Mouse (Mus musculus) heart, postnatal 4 days (tissue): ENCODE results near the gene Gga1. TPM values are rescaled to one million over a fixed set of nuclear protein-coding genes. Genes with fewer than 3 reads are reported as not detected.

Experiments used
- DNase-seq: peaks from one replicate; pipeline ENCODE4 v3.0.0; 2021
- total RNA-seq, 2 experiments: library from RNA; stranded (reverse); gene quantifications; 2 replicates each; pipeline ENCODE4 v1.2.3; 2021

The Gga1 gene
- total RNA-seq, 2 experiments from 2014 or later, result 47.1 to 47.6 TPM

DNA sequence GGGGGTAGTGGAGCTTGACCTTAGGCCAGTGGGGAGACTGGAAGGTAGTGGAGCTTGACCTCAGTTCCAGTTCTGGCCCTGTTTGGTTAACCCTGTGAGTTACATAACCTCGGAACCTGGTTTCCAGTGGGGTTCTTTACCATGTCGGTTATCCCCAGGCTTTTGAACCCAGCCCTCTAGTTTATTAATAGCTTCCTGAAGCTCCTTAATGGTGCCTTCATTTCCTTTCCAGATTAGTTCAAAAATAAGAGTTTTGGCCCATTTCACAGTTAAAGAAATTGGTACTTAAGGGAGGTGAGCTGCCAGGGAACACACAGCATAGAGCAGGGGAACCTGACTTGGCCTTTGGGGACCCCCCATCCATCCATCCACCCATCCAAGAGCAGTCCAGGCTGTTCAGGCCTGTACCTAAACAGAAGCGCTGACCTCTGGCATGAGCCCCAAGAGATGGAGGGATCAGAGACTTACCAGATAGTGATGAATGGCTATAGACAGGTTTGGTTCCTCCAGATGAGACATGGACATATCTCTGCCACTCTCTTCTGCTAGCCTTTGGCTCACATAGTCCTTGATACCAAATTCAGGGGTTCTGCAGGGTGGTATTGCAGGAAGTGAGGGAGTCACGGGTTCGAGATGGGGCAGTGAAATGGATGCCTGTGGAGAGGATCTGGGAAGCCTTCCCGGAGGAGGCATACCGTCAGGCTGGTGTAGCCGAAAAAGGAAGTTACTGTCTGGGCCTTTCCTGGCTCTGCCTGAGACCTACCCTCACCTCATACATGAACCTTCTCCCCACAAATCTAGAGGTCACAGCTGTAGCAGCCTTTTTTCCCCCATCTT lies 38.1 kb downstream of the Gga1 start:
- no peak for DNase-seq

DNA sequence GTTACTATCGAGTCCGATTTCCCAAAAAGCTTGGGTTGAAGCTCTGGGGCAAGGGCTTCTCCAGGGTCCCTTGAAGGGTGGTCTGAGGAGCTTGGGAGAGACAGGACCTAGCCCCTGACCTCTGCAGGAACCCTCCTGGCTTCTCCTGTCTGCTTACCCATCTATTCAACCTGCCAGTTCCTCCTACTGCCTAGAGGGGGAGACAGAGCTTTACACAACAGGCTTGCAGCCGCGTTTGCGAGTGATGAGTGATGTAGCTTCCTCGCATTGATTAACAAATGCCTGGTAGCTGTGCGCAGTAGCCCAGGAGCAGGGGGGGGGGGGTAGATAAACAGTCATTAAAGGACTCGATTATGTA lies 38.6 kb downstream of the Gga1 start:
- peak; percentile 78 for DNase-seq

DNA sequence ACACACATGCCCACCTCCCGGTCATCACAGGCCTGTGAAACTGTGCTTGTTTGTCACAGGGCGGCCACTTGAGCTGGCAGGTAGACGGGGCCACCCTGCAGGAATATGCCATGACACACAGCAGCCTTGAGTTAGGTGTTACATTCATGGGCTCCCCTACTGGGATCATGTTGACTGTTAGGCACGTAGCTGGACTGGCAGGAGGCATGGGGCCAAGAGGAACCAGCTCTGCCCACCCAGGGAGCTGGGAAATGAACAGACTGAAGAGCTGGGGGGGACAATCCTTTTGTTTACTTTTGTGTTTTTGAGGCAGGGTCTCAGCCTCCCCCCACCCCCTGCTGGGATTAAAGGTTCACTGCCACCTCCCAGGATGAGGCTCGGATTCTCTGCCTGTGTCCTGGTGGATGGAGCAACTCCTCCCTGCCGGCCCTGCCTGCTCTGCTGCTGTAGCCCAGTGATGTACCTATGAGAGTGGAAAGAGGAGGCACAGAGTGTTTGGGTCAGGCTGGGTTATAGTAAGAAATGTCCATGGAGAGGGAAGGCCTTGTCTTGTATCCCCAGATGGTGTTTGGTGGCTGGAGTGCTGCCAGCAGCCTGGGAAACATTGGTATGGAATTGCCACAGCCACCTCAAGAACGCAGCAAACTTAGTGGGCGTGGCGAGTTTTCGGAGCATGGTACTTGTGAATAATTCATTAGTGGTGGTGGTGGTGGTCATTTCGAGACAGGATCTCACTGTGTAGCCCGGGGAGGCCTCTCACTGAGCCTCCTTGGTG lies 39.2 kb downstream of the Gga1 start:
- DNase-seq, result no peak

DNA sequence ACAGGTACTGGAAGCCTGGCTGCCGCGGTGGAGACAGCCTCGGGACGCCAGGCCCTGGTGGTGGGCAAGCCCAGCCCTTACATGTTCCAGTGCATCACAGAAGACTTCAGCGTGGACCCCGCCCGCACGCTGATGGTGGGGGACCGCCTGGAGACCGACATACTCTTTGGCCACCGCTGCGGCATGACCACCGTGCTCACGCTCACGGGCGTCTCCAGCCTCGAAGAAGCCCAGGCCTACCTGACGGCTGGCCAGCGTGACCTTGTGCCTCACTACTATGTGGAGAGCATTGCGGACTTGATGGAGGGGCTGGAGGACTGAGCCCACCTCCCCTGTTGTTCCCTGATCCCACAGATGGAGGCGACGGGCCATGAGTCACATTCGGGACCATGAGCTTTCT lies 41.1 kb downstream of the Gga1 start:
- DNase-seq, result no peak

DNA sequence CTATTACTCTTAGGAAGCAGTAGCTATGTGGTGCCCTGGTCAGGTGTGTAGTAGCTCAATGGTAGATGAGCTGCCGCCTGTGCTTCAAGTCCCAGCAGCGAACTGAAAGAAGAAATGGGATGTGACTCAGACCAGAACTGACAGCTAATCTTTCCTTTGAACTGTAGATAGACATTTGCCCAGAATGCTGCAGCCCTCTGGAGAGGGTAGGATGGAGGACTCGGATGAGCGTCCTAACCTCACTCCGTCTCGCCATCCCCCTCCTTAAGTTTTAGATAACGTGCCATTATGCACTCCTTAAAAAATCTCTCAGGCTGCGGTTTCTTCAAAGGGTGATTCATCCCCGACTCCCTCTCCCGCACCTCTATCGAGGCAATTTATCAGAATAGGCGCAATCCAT lies 42.9 kb downstream of the Gga1 start:
- no peak for DNase-seq

DNA sequence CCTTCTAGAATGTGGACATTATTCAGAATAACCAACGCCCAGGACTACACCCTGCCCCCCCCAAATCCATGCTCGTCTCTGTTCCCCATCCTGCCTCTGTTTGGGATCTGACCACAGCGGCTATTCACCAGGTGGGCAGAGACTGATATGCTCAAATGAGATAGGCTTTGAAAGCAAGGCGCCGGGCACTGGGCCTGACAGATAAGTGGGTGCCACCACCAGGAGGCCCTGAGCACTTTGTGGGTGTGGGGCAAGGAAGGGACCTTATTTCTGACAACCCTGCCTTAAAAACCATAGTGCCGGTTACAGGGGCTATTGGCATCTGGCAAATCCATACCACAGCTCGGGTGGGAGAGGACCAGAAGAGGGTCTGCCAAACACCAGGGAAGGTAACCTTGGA lies 45.7 kb downstream of the Gga1 start:
- no peak for DNase-seq

DNA sequence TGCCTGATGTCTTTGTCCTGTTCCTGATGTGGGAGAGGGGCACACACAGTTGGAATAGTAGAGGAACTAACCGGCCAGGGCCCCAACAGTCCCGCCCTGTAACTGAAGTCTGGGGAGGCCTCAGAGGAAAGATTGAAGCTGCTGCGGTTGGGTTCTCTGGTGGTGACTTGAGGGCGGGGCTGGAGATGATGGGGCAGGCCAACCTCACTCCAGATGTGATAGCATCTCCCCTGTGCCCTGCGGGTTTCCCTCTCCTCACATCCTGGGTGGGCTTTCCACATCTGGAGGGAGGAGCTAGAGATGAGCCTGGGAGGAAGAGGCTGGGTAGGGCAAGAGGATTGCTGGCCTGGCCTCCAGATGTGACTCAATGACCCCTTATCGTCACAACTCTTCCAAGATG lies 46.6 kb downstream of the Gga1 start:
- no peak for DNase-seq

DNA sequence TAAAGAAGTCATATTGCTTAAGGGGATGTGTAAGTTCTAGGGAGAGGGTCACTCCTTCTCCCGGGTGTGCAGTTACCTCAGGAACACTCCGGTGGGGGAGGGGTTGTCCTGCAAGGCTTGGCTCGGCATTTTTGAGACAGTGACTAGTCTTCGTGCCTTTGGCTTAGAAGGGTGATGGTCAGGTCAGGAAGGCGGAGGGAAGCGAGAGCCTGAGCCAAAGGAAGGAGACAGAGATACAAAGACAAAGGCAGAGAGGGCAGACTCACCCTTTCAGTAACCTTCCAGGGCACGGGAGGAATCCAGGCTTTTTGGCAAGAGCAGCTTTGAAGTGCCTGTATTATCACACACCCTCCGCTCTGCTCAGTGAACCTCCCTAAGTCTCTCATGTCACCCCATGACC lies 48.1 kb downstream of the Gga1 start:
- peak; percentile 43 for DNase-seq

DNA sequence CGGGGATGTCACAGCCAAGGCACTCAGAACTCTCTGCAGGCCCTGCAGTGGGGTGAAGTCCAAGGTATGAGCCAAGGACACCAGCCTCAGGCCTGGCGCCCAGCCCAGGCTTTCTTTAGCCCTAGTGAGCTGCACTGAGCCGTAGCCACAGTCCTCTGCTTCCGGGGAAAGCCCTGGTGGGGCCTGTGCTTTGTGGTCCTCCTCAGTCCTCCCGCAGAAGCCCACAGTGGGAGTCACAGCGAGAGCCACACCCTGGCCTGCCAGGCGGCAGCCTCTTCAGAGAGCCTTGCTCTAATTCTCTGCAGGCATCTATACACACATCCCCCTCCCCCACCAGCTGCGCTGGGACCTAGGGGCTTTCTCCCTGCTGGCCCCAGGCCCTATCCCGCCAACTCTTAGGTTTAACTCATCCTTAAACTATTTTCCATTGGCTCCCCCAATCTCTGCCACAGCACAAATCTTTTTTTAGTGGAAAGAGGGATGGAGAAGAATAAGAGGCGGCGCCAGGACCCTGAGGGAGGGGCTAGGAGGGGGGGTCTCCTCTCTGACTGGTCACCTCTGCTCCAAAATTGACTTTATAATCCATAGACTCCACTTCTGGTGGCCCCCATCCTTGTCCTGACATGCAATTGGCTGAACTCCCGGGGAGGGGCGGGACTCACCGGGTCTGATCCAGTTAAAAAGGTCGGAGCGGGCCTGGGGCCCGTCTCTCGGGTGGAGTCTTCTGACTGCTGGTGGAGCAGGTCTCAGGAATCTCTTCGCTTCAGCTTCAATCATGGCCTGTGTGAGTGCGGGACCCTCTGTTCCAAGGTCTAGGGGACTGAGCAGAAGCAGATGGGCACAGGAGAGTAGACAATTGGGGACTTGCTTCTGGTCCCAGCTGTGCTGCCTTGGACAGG lies 49.3 kb downstream of the Gga1 start, which contains the start of gene Lgals1:
TSS of gene Lgals1 (plus strand) at position 705 of the 899 bp plus-strand sequence.
- peak; percentile 96 for DNase-seq

DNA sequence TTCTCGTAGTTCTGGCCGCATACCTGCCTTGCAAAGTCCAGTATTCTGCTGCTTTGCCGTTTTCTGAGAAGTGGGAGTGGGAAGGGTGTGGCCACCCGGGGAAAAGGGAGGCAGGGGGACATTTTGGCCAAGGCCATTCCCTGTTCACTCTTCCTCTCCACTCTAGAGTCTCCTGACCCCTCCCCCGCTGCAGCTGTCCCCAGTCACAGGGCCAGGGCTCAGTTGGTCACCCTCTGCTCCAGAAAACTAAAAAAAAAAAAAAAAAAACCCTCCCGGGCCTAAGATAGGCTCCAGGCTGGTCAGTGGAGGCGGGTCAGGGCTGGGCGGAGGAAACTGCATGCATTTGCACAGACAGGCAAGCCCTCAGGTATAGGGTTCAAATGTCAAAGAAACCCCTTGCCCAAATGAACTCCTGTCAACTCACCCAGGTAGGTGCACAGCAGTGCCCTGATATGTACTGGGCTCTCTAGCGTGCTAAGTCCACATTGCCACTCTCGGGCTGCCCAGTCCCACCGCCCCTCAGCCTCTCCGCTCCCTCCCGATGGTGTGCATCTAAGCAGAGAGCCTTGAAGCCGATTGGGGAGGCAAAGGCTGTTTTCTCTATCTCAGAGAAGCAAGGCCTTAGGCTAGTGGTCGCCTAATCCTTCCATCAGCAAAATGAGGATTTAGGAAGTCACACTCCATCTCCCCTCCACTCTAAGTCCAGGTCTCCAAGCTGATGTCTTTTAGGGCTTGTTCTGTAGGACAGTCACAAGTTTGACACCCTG lies 50.2 kb downstream of the Gga1 start:
- peak; percentile 63 for DNase-seq

DNA sequence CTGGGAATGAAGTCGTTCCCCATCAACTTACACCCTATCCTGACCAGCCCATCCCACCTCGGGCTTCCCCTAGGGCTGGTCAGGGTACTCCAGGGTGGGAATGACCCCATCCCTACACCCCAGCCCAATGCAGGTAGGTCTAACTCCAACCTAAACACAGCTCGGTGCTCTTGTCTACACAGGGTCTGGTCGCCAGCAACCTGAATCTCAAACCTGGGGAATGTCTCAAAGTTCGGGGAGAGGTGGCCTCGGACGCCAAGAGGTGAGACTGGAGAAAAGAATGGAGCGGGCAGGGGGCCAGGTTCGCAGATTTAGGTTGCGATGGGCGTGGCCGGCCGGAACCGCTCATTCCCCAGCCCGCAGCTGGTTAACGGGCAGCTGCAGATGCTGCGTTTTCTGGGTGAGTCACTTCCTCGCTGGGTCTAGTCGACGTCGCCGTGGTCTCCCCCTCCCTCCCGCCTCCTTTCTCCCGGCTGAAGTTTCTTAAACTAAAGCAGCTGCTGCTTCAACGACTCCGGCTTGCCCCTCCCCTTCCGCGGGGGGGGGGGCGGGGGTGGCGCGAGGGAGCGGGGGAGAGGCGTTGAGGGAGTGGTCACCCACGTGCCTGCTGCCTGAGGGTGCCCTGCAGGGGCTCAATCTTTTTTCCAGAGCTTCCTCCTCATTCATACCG lies 50.9 kb downstream of the Gga1 start:
- DNase-seq, result peak; percentile 82

DNA sequence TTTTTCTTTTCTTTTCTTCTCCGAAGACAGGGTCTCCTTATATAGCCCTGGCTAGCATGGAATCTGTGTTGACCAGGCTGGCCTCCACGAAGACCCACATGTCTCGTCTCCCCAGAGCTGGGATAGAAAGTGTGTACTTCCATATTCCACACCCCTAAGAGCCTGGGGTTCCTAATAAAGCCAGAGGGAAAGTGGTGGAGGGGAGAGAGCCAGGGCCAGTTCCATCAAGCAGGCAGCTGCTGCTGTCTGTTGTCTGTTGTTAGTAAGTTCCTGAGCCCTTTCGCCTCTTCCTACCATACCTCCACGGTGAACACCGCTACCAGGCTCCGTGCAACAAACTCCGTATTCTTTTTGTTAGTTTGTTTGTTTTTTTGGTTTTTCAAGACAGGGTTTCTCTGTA lies 51.5 kb downstream of the Gga1 start:
- no peak for DNase-seq

DNA sequence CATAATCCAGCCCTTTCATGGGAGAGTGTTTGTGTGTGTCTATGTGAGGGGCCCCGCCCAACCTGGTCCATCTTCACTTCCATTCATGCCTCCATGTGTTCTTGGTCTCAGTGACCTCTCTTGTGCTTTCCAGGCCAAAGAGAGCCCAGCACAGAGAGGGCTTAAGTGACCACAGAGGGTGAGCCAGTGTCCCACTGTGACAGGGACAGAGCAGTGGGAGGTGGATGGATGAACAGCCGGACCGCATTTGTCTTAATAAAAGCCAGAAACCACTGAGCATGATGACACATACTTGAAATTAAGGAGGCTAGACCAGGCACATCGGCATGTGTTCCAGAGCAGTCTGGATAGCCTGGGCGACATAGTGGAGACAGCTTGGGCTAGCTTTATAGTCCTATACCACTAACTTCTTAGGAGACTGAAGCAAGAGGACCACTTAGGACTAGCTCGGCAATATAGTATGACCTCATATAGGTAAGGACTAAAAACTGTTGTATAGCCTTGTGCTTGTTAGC lies 53.3 kb downstream of the Gga1 start:
- DNase-seq, result no peak

DNA sequence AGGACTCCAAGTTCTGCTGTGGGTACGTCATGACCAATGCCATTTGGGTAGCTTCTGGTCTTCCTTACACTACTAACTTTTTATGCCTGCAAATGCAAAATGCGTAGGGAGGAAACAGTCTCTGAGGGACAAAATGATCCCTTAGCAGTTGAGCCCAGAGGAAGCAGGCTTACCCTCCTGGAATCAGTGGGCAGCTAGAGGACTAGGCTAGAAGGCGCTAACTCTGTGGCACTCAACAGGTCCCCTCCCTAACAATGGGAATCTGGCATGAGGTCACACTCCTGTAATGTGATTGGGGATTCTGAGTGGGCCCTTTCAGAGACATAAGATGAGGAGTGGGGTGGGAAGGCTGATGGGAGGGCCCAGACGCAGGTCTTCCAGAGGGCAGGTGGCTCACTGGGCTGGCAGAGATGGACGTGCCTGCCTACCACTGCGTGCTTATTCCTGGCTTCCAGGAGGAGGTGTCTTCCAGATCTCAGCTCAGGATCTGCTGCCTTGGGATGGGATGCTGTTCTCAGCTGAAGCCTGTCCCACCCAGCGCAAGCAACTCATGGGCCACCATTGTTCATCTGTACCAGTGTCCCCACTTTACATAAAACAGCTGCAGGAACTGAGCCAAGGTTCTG lies 53.9 kb downstream of the Gga1 start:
- DNase-seq, result no peak

DNA sequence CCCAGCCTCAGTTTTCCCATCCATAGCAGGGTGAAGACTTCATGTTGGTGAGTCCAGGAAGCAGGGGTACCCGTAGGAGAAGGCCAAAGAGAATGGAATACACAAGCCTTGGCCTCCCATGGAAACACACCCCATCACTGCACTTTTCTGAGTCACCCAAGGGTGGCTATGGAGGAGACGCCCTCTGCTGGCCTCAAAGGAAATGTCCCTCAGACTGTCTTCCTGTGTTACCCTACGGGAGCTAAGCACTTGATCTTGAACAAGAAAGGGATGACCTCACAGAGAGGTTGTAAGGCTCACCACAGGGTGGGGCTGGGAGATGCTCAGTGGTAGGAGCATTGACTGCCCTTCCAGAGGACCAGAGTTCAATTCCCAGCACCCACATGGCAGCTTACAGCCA lies 54.6 kb downstream of the Gga1 start:
- peak; percentile 69 for DNase-seq

DNA sequence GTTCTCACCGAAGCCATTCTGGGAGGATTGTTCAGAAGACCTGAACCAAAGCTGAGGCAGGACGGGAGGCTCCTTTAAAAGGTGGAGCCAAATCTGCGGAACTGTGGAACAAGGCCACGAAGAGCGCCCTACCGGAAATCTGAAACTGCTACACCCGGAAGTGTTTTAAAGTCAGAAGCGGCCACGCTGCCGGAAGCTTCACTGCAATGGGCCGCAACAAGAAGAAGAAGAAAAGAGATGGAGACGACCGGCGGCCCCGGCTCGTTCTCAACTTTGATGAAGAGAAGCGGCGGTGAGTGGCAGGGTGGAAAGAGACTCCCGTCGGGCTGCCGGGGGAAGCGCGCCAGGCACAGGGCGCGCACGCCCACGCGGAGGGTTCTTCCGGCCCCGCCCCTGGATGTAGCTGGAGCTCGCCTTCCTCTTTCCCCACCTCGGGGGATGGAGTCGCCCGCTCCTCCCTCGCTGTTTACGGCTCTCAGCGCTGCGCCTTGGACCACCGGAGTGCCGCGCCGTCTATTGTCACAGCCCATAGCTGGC lies 57.9 kb downstream of the Gga1 start, which contains the start of gene Nol12:
TSS of gene Nol12 (plus strand) at position 150 of the 537 bp plus-strand sequence.
- peak; percentile 87 for DNase-seq

DNA sequence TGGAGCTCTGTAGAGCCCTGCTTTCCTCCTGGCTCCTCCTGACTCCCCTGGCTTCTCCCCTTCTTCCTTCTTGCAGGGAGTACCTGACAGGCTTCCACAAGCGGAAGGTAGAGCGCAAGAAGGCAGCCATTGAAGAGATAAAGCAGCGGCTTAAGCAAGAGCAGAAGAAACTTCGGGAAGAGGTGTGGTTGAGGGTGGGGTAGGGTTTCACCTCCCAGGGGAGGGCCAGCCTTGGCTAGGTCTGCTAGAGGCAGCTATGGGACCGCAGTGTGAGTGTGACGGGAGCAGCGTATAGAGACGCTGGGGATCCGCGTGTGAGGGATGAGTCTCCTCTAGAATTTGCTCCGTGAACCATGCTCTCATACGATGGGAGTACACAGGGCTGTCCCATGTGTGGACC lies 59.4 kb downstream of the Gga1 start:
- no peak for DNase-seq

DNA sequence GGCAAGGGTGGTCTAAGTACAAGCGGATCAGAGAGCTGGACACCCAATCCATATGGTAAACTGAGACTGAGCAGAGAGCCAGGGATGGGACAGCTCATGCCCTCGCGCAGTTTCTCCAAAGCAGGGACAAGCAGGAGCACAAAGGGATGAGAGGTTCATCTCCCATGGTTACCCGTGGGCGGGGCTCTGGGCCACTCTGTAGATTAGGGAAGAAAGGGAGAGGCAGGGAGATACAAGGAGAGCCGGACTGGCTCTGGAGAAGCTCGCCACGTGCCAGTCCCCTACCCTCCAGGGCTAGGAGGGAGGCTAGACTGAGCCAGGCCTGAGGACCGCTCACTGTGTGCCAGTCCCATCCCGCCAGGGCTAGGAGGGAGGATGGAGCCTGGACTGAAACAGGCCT lies 60.3 kb downstream of the Gga1 start:
- no peak for DNase-seq

DNA sequence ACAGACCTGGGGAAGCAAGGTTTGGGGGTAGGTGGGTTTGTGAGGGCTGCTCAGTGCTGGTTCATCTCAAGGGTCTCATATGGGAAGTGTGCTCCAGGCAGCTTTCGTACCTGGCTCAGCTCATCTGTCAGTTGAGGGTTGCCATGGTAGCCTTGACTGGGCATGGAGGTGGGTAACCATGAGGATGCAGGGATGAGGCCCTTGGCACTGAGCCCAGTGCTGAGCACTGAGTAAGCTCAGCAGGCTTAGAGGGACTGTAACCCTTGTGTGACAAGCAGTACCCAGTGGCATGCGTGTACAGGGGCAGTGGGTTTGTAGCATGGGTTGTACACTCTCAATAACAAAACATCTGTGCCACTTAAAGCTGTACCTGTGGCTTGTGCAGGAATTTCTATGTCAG lies 61.0 kb downstream of the Gga1 start:
- no peak for DNase-seq

DNA sequence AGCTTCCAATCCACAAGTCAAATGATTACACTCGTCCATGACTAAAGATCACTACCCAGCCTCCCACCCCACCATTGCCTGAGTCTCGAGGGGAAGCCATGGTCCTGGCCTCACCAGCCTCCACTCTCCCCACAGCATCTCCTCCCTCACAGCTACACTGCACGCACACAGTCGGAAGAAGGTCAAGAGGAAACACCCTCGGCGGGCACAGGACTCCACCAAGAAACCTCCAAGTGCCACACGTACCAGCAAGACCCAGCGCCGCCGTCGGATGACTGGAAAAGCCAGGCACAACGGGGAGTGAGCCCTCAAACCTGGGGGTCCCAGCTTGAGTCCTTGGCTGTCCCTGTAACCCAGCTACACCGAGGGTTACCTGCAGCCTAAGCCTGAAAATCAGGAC lies 63.3 kb downstream of the Gga1 start:
- DNase-seq, result no peak
